Mouse (Mus musculus) embryonic facial prominence, embryonic 11.5 days (tissue): ENCODE measurements around the gene Strn. TPM values are rescaled to one million over a fixed set of nuclear protein-coding genes. Genes with fewer than 3 reads are reported as not detected.
"Not testable (repeated sequence)": the region's sequence is repeated elsewhere in the genome, so short reads cannot be mapped to it uniquely, and the experiment has no call there.

Experiments used
- ATAC-seq: fragments of 200-750 bp; cut with Nextera tagmentation; replicated peaks from 2 replicates; pipeline ENCODE4 v1.8.0; 2017; ENCODE audit warnings: low read depth; ENCODE audit not compliant: insufficient number of reproducible peaks, low FRiP score, low TSS enrichment
- DNase-seq: peaks from one replicate; pipeline ENCODE4 v3.0.0-alpha.2; 2015; ENCODE audit warnings: low spot score
- H3K27ac ChIP-seq: fragments of 300-500 bp; sonication (generic); replicated peaks from 2 replicates; pipeline ENCODE4 v1.5.1; 2014; ENCODE audit warnings: mild to moderate bottlenecking, low read depth, low read length, control low read depth
- H3K27me3 ChIP-seq: fragments of 300-500 bp; sonication (generic); 2 replicates; pipeline ENCODE4 v1.6.1; 2014; ENCODE audit warnings: mild to moderate bottlenecking, low read length, moderate library complexity, mixed read lengths; ENCODE audit not compliant: control insufficient read depth, insufficient read depth
- H3K36me3 ChIP-seq: fragments of 300-500 bp; sonication (generic); replicated peaks from 2 replicates; pipeline ENCODE4 v1.6.1; 2014; ENCODE audit warnings: low read depth, mild to moderate bottlenecking, low read length, moderate library complexity, mixed read lengths; ENCODE audit not compliant: control insufficient read depth, insufficient read depth
- H3K4me1 ChIP-seq: fragments of 300-500 bp; sonication (generic); 2 replicates; pipeline ENCODE4 v1.6.1; 2014; ENCODE audit warnings: low read length, mixed read lengths; ENCODE audit not compliant: control insufficient read depth, insufficient read depth
- H3K4me2 ChIP-seq: fragments of 300-500 bp; sonication (generic); 2 replicates; pipeline ENCODE4 v1.6.1; 2014; ENCODE audit warnings: low read depth, mild to moderate bottlenecking, control low read depth, low read length, moderate library complexity
- H3K4me3 ChIP-seq: fragments of 300-500 bp; sonication (generic); 2 replicates; pipeline ENCODE4 v1.5.1; 2014; ENCODE audit warnings: low read depth, low read length, control low read depth
- H3K9ac ChIP-seq: fragments of 300-500 bp; sonication (generic); replicated peaks from 2 replicates; pipeline ENCODE4 v1.6.1; 2014; ENCODE audit warnings: mild to moderate bottlenecking, control low read depth, low read length
- H3K9me3 ChIP-seq: fragments of 300-500 bp; sonication (generic); replicated peaks from 2 replicates; pipeline ENCODE4 v1.6.1; 2016; ENCODE audit warnings: mild to moderate bottlenecking, low read length, inconsistent platforms, mixed read lengths; ENCODE audit not compliant: control insufficient read depth
- WGBS: fragments of 180-500 bp; shearing (Covaris S2); extraction: QIAGEN DNeasy Blood & Tissue Kit; methylation state at CpG from one replicate; pipeline ENCODE4 v1.1.7; 2014; 5-methylcytosine and 5-hydroxymethylcytosine counted together
- polyA plus RNA-seq: library from polyadenylated mRNA; unstranded; fragments of >200 nt; fragmentation: Nextera tagmentation; extraction: Ambion mirVana; gene quantifications from 2 replicates; pipeline ENCODE4 v1.2.1, GENCODE M21; 2014

The Strn gene
- polyA plus RNA-seq, 1 experiment from 2014 or later: 5.8 TPM

GRCm38 (mm10) chr17:78702988-78703387, 34.0 kb downstream of the Strn start:
- no peak for DNase-seq
- no peaks in the 10 kb centered on the region for H3K27me3 ChIP-seq
- WGBS: 92% methylated on average over 7 of the region's 7 CpGs
- H3K27ac ChIP-seq: no peak overlapping the region
- no peaks in the 10 kb centered on the region for H3K9me3 ChIP-seq
- H3K4me2 ChIP-seq: no peak overlapping the region
- no peak overlapping the region for H3K4me3 ChIP-seq
- no peak for ATAC-seq
- no peaks in the 10 kb centered on the region for H3K36me3 ChIP-seq
- H3K9ac ChIP-seq: no peak overlapping the region
- no peaks in the 10 kb centered on the region for H3K4me1 ChIP-seq

GRCm38 (mm10) chr17:78698965-78699364, 38.0 kb downstream of the Strn start:
- Histone ChIP-seq H3K4me3 (no peak overlapping the region), H3K4me2 (no peak overlapping the region), H3K36me3 (no peaks in the 10 kb centered on the region), H3K4me1 (no peaks in the 10 kb centered on the region), H3K27me3 (no peaks in the 10 kb centered on the region), H3K9me3 (no peaks in the 10 kb centered on the region), H3K27ac (no peak overlapping the region), H3K9ac (no peak overlapping the region)
- 93% methylated on average over 1 of the region's 1 CpGs for WGBS
- ATAC-seq (no peak), DNase-seq (no peak)

GRCm38 (mm10) chr17:78697462-78697861, 39.5 kb downstream of the Strn start:
- Histone ChIP-seq H3K4me2 (no peak overlapping the region), H3K4me1 (no peaks in the 10 kb centered on the region), H3K4me3 (no peak overlapping the region), H3K9ac (no peak overlapping the region), H3K27me3 (no peaks in the 10 kb centered on the region), H3K36me3 (no peaks in the 10 kb centered on the region), H3K9me3 (no peaks in the 10 kb centered on the region), H3K27ac (no peak overlapping the region)
- ATAC-seq (no peak), DNase-seq (no peak)
- 89% methylated on average over 4 of the region's 4 CpGs for WGBS

GRCm38 (mm10) chr17:78696922-78697321, 40.1 kb downstream of the Strn start:
- Histone ChIP-seq H3K4me3 (no peak overlapping the region), H3K9me3 (no peaks in the 10 kb centered on the region), H3K36me3 (no peaks in the 10 kb centered on the region), H3K4me1 (no peaks in the 10 kb centered on the region), H3K27ac (no peak overlapping the region), H3K4me2 (no peak overlapping the region), H3K27me3 (no peaks in the 10 kb centered on the region), H3K9ac (no peak overlapping the region)
- no peak for ATAC-seq
- DNase-seq: no peak
- 86% methylated on average over 5 of the region's 5 CpGs for WGBS

DNA sequence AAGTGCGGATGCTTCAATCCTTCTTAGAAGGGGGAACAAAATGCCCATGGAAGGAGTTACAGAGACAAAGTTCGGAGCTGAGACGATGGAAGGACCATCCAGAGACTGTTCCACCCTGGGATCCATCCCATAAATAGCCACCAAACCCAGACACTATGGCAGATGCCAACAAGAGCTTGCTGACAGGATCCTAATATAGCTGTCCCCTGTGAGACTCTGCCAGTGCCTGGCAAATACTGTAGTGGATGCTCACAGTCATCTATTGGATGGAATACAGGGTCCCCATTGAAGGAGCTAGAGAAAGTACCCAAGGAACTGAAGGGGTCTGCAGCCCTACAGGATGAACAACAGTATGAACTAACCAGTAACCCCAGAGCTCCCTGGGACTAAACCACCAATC, 47.8 kb downstream of the Strn start:
- not testable (repeated sequence) for H3K9ac ChIP-seq, H3K36me3 ChIP-seq, DNase-seq, H3K4me1 ChIP-seq, ATAC-seq, H3K4me2 ChIP-seq, H3K4me3 ChIP-seq, H3K27ac ChIP-seq, H3K9me3 ChIP-seq, H3K27me3 ChIP-seq
- 88% methylated on average over 3 of the region's 3 CpGs for WGBS

DNA sequence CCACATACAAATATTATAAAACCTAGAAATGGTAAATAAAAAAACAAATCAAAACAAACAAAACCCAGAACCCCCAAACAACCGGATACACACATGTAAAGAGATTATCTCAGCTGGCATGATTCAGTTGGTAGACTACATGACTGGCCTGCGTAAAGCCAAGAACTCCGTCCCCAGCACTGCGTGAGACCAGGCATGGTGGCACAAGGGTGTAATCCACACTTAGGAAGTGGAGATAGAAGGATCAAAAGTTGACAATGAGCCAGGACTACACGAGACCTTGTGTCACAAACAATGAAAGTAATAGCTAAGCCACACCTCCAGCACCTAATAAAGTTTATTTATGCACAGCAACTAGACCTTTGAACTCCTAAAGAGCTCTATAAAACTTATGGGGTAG, 49.0 kb downstream of the Strn start:
- 90% methylated on average over 5 of the region's 5 CpGs for WGBS
- H3K4me1 ChIP-seq: no peaks in the 10 kb centered on the region
- H3K9me3 ChIP-seq: no peaks in the 10 kb centered on the region
- H3K4me3 ChIP-seq: no peak overlapping the region
- no peak overlapping the region for H3K4me2 ChIP-seq
- ATAC-seq (no peak), DNase-seq (no peak)
- no peak overlapping the region for H3K27ac ChIP-seq
- no peak overlapping the region for H3K9ac ChIP-seq
- H3K36me3 ChIP-seq: no peaks in the 10 kb centered on the region
- no peaks in the 10 kb centered on the region for H3K27me3 ChIP-seq

DNA sequence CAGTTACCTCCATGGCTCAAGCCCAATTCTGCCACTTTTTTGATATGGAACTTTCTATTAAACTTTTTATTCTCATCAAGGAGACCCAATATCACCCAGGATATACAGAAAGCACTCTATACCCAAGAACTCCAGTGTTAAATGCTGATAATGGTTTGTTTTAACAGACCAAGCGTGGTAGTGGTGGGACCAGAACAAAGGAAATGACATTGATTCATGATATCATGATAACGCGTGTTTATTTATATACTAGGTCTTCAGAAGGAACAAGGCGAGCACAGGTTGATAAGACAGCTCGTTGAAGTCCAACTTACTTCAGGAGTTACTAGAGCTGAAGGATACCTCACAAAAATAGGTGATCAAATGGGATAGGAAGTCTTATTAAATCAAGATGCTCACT, 52.0 kb downstream of the Strn start:
- Histone ChIP-seq H3K4me1 (no peaks in the 10 kb centered on the region), H3K9me3 (no peaks in the 10 kb centered on the region), H3K4me2 (no peak overlapping the region), H3K4me3 (no peak overlapping the region), H3K9ac (no peak overlapping the region), H3K27ac (no peak overlapping the region), H3K27me3 (no peaks in the 10 kb centered on the region), H3K36me3 (no peaks in the 10 kb centered on the region)
- DNase-seq (no peak), ATAC-seq (no peak)
- 86% methylated on average over 5 of the region's 5 CpGs for WGBS

DNA sequence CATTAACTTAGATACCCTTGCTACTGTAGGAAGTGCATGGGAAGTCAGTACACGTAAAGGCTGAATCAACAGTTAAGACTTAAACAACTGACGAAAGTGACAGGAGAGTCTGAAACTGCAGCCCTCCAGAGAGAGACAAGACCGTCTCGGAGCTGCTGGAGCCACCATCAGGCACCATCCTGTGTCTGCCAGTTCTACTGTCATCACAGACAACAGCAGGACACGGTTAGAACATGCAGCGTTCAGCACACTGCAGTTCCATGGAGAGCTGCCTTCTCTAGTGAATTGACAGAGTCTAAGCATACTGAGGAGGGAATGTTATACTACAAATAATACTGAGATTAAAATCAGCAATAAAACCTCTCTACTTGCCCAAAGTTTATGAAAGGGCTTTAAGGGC, 54.6 kb downstream of the Strn start:
- WGBS: 81% methylated on average over 6 of the region's 6 CpGs
- H3K9me3 ChIP-seq: no peaks in the 10 kb centered on the region
- no peak overlapping the region for H3K4me2 ChIP-seq
- DNase-seq: no peak
- H3K4me3 ChIP-seq: no peak overlapping the region
- no peak overlapping the region for H3K9ac ChIP-seq
- H3K27me3 ChIP-seq: no peaks in the 10 kb centered on the region
- H3K36me3 ChIP-seq: no peaks in the 10 kb centered on the region
- H3K27ac ChIP-seq: no peak overlapping the region
- H3K4me1 ChIP-seq: no peaks in the 10 kb centered on the region
- no peak for ATAC-seq
